Comparison of ENCODE assay signal across 19 mouse cellular contexts in the genomic region with DNA sequence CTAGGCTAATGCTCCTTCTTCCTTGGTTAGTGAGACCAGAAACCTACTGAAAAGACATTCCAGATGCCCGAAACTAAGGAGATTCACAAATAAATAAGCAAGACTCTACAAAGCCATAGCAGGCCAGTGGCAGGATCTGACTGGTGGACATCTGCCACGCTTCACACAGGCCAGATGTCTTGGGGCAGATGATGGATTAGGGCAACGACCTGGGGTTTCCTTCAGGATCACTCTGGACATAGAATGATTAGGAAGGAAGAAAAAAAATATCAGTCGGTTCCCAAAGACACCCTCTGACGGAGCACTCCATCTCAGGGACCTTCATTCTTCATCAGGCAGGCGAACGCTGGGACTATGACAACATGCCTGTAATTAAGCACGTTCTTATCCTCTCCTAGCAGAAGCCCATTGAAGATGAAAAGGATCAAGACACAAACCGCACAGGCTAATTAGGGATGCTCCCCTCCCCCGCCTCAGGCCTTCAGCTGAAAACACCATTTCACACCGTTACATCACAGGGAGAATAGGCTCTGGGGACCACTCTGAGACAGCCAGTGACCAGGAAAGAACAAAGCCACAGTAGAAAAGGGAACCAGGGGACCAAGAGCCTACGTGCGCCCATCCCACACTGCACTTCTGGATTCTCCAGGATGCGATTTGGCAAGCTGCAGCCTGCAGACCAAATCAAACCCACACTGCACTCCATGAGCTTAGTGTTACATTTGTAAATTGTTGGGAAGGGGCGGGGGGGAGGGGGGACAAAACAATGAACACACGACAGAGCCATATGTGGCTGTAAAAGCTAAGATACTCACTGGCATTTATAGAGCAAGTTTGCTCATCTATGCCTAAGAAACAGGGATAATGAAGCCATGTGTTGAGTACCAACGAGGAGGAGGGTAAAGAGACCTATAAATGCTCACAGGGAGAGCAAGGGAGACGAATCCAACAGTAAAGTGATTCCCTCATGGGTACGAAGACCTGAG.
DNase-seq lines count a peak whose midpoint lies in the region; ATAC-seq lines count a peak whose summit lies in the region.
"Had no signal": no experiment of that assay in that cellular context is flagged by ENCODE, and none has a peak within 500 bp of the region (broad histone marks: within the 10 kb centered on the region; RNA-seq: fewer than 3 reads in every experiment).

No protein-coding gene starts in this region.

- ATAC-seq in embryonic facial prominence, embryonic 13.5 days (ENCODE audit: insufficient number of reproducible peaks, insufficient read depth, low FRiP score, low TSS enrichment, low read depth): no peak
- ATAC-seq in hindbrain, embryonic 11.5 days (ENCODE audit: low FRiP score): peak; percentile 84
- ATAC-seq in midbrain, embryonic 14.5 days (ENCODE audit: low FRiP score, low TSS enrichment): peak; percentile 71
- no peak for ATAC-seq in monocyte, adult 5-6 weeks (replicated peaks; ENCODE audit: insufficient number of reproducible peaks, low FRiP score, low TSS enrichment, poor library complexity, severe bottlenecking)
- ATAC-seq: activated CD4-positive, CD25-positive, alpha-beta regulatory T cell, adult 4 months had no signal

- 33% methylated on average over 19 of the region's 19 CpGs for WGBS in embryonic facial prominence, embryonic 13.5 days
- 23% methylated on average over 19 of the region's 19 CpGs for WGBS in hindbrain, embryonic 11.5 days
- WGBS in midbrain, embryonic 14.5 days: 20% methylated on average over 19 of the region's 19 CpGs

- H3K4me1 ChIP-seq in embryonic facial prominence, embryonic 13.5 days: peaks cover 29% of the 10 kb centered on the region
- H3K4me1 ChIP-seq in hindbrain, embryonic 11.5 days (replicated peaks; ENCODE audit: control insufficient read depth, insufficient read depth, low read length): 0 out of 2 replicates have a peak, but pooled peaks cover 5% of the 10 kb centered on the region
- H3K4me1 ChIP-seq in midbrain, embryonic 14.5 days (ENCODE audit: control insufficient read depth, insufficient read depth, low read length): peaks cover 20% of the 10 kb centered on the region

- H3K4me3 ChIP-seq in embryonic facial prominence, embryonic 13.5 days: no peak overlapping the region
- no peak overlapping the region for H3K4me3 ChIP-seq in hindbrain, embryonic 11.5 days (ENCODE audit: low read depth, low read length)
- H3K4me3 ChIP-seq in midbrain, embryonic 14.5 days (replicated peaks; ENCODE audit: low read depth, low read length): no peak overlapping the region
- H3K4me3 ChIP-seq: erythroblast, embryonic 14.5 days; myocyte had no signal

- no peaks in the 10 kb centered on the region for H3K9me3 ChIP-seq in embryonic facial prominence, embryonic 13.5 days
- no peaks in the 10 kb centered on the region for H3K9me3 ChIP-seq in hindbrain, embryonic 11.5 days (ENCODE audit: control insufficient read depth, low read length)
- H3K9me3 ChIP-seq in midbrain, embryonic 14.5 days (ENCODE audit: control insufficient read depth, low read length): no peaks in the 10 kb centered on the region

- H3K27me3 ChIP-seq in embryonic facial prominence, embryonic 13.5 days: no peaks in the 10 kb centered on the region
- no peaks in the 10 kb centered on the region for H3K27me3 ChIP-seq in hindbrain, embryonic 11.5 days (ENCODE audit: control insufficient read depth, insufficient read depth, low read length)
- H3K27me3 ChIP-seq in midbrain, embryonic 14.5 days (ENCODE audit: control insufficient read depth, insufficient read depth, low read length): no peaks in the 10 kb centered on the region

- H3K9ac ChIP-seq in embryonic facial prominence, embryonic 13.5 days: no peak overlapping the region
- H3K9ac ChIP-seq in hindbrain, embryonic 11.5 days (ENCODE audit: low read depth, low read length): no peak overlapping the region
- no peak overlapping the region for H3K9ac ChIP-seq in midbrain, embryonic 14.5 days (replicated peaks; ENCODE audit: low read length)

- peak; percentile 34 for DNase-seq in brain, adult 2 months (ENCODE audit: low read depth, low spot score)
- peak; percentile 77 for DNase-seq in hindbrain, embryonic 11.5 days (ENCODE audit: low spot score)
- peak; percentile 85 for DNase-seq in midbrain, embryonic 14.5 days
- no peak for DNase-seq in cerebellum, adult 18-20 months
- no peak for DNase-seq in thymus, postnatal 4 days
- no peak for DNase-seq in kidney, postnatal 14 days
- DNase-seq: B cell, adult 2 months; cerebellum, adult 9-10 months; gastrocnemius, postnatal 14 days; kidney, adult 11 months; lung, postnatal 14 days; right cerebral cortex, adult 18-20 months had no signal

- H3K4me2 ChIP-seq in embryonic facial prominence, embryonic 13.5 days: 0 out of 2 replicates have a peak overlapping the region, but pooled peaks have one; percentile 9
- no peak overlapping the region; the same call in 1 of the 2 replicates for H3K4me2 ChIP-seq in hindbrain, embryonic 11.5 days (replicated peaks; ENCODE audit: low read depth, low read length)
- no peak overlapping the region for H3K4me2 ChIP-seq in midbrain, embryonic 14.5 days (ENCODE audit: low read length)
- H3K4me2 ChIP-seq: liver, embryonic 11.5 days had no signal

- H3K27ac ChIP-seq in embryonic facial prominence, embryonic 13.5 days: no peak overlapping the region
- H3K27ac ChIP-seq in hindbrain, embryonic 11.5 days (ENCODE audit: low read depth, low read length): peak overlapping the region; percentile 79
- peak overlapping the region; percentile 77 for H3K27ac ChIP-seq in midbrain, embryonic 14.5 days (replicated peaks; ENCODE audit: low read depth, low read length)

- H3K36me3 ChIP-seq in embryonic facial prominence, embryonic 13.5 days: no peaks in the 10 kb centered on the region
- no peaks in the 10 kb centered on the region for H3K36me3 ChIP-seq in hindbrain, embryonic 11.5 days (ENCODE audit: control insufficient read depth, insufficient read depth, low read length)
- no peaks in the 10 kb centered on the region for H3K36me3 ChIP-seq in midbrain, embryonic 14.5 days (ENCODE audit: control insufficient read depth, insufficient read depth, low read length)
- H3K36me3 ChIP-seq: G1E had no signal

Comparison
In these comparisons a context has a peak if more than half of its experiments do, and no peak if none do; other contexts are left out.
1. DNase-seq: peak in brain, adult 2 months (single experiment), hindbrain, embryonic 11.5 days (single experiment) and midbrain, embryonic 14.5 days (single experiment); none in cerebellum, adult 18-20 months (0 of 2), thymus, postnatal 4 days (single experiment) and kidney, postnatal 14 days (single experiment).
2. ATAC-seq: peak in hindbrain, embryonic 11.5 days (single experiment) and midbrain, embryonic 14.5 days (single experiment); none in embryonic facial prominence, embryonic 13.5 days (single experiment) and monocyte, adult 5-6 weeks (single experiment).